Mouse (Mus musculus) regulatory T cell (primary cell): ENCODE results near the gene Hoxd8.

Experiments
- in situ Hi-C: fragments of 300-600 bp; cut with MboI, MseI; formaldehyde crosslinking; loops from one replicate; pipeline ENCODE4 v1.15.1; 2025; ENCODE audit warnings: high pct_unique_total_duplicates

Hoxd8 gene

DNA sequence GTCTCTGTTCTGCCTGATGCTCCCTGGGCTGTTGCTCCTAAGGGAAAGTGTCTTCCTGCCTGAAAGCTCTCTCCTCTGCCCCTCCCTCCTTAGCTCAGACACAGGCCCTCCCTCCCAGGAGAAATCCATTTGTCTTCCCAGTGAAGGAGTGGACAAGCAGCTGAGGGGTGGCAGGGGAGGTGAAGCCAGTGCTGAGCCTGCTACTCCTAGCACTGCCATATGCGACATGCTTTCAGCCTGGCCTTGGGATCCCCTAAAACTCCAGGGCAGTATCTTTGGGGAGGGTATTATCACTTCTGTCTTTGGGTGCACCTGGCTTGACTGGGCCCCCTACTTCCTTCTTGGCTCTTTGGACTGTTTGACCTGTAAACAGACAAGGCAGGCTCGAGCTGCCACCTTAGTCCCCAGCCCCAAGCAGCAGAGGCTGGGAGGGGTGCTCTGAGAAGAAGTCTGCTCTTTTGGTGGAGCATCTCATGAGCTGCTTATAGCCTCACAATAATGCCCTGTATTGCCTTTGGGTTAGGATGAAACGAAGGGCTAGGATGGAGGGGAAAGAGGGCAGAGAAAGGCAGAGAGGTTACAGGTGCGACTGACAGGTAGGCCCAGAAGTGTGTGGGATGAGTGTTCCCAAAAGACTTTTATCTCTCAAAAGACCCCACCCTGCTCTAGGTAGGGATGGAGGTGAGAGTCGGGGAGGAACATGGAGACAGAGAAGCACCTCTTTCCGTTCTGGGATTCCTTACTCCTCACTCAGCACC lies 41.3 kb downstream of the Hoxd8 start:
- in situ Hi-C loops = no loop called here

DNA sequence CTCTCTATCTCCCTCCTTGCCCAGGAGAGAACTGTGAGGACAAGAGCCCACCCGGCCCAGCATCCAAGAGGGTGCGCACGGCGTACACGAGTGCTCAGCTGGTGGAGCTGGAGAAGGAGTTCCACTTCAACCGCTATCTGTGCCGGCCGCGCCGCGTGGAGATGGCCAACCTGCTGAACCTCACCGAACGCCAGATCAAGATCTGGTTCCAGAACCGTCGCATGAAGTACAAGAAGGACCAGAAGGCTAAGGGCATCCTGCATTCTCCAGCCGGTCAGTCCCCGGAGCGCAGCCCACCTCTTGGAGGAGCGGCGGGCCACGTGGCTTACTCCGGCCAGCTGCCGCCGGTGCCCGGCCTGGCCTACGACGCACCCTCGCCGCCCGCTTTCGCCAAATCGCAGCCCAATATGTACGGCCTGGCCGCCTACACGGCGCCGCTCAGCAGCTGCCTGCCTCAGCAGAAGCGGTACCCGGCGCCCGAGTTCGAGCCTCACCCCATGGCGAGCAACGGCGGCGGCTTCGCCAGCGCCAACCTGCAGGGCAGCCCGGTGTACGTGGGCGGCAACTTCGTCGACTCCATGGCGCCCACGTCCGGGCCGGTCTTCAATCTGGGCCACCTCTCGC lies 42.0 kb downstream of the Hoxd8 start:
- in situ Hi-C loops = no loop called here

DNA sequence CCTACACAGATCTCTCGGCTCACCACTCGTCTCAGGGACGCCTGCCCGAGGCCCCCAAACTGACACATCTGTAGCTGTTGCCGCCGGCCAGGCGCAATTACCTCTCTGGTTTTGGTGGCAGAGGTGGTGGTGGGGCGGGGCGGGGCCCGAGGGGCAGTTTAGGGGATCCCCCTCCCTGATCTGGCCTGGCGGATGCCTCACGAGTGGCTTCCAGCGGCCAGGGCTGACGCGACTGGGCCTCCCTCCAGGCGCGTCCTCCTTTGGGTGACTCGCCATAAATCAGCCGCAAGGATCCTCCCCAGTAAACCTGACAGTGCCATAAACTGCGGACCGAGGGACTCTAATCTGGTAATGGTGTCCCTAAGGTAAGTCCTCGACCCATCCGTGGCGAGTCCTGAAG lies 42.6 kb downstream of the Hoxd8 start:
- in situ Hi-C loops = no loop called here

DNA sequence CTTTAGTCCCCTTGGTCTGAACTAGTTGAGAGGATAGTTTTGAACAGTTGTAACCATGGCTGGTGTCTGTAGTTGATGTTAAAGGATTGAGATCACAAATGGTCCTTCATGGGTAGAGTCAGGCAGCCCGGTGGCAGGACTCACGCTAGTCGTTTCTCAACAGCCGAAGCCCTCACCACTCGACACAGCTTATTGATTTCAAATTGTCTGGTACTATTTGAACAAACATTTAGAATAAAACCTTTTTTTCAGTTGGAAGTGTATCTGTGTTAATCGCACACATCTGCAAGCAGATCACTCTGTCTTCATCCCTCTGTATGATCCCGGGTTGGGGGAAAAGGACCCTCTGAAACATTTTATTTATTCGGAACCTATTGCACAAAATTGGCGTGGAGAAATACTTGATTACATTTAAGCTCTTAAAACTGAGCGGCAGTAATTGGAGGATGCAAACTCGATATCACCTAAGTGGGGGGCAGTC lies 43.3 kb downstream of the Hoxd8 start:
- in situ Hi-C loops = no loop called here

DNA sequence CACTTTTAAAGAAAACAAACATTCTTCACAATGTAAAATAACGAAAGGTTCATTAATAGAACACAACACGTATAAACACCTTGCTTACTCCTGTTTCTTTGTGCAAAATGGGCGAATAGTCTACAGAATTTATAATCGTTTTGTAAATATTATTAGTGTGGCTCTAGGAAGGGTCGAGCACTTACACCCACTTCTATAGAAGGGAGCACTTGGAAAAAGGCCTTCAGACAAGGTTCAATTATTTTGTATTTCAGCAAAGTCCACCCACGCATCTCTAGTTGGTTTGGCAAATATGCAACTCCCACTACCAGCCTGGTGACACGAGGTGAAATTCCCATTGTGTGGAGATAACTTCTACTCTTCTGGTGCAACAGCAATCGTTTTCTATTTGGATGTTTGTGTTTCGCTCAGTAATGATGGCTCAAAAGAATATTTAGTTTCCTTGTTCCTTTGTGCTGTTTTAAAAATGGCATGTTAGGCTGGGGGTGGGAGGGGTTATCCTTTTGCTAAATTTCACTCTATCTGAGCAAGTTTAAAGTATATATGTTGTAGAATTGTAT lies 44.1 kb downstream of the Hoxd8 start:
- in situ Hi-C loops = no loop called here

DNA sequence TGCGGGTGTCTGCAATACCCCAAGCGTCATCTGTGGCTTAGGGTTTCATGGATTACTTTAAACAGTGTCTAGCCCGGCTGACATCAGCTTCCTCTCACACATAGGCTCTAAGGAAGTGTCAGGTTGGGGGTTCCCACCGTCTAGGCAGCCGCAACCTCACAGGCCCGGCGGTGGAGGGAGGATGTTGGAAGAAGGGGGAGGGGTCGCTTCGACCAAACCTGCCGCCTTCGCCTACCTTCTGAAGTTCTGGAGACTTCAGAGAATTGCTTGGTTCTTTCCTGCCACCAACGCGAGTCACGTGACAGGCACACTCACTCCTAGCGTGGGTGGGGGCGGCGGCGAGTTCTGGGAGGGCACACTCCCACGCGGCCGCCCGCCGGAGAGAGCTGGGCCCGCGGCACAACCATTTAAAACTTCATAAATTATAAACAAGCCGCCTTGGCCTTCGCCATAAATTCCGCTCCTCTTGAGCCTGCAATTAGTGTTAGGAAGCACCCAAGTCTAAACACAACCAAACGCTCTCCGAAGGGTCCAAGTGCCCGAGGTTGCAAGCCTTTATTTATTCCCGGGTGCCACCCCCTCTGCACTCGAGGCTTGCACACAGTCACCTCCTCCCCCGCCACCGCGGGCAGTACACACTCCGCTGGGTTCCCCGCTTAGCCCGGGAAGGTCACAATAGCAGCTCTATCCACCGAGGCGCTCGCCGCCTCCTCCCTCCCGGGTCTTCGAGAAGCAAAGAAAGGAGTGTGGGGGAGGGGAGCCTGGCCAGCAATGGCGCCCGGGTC lies 45.1 kb downstream of the Hoxd8 start:
- in situ Hi-C loops = no loop called here

DNA sequence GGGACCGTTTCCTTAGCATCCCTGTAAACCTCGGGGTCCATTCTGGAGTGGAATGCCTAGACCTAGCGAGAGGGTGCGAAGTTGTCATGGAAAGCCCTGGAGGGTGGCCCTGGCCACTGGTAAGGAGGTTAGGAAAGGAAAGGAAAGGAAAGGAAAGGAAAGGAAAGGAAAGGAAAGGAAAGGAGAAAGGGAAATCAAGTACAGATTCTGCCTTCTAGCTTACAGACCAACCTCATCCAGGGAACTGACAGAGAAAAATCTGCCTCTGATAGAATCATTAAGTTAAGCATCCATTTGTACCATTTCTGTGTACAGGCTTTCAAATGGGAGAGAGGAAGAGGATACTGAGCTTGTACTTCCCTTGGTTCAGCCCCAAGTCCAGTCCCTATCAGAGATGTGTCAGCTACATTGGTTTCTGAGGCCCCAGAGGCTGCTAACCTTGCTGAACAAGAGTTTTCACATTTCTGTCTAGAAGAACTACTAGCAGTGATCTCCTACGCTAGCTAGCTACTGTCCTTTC lies 46.4 kb downstream of the Hoxd8 start:
- in situ Hi-C loops = no loop called here

DNA sequence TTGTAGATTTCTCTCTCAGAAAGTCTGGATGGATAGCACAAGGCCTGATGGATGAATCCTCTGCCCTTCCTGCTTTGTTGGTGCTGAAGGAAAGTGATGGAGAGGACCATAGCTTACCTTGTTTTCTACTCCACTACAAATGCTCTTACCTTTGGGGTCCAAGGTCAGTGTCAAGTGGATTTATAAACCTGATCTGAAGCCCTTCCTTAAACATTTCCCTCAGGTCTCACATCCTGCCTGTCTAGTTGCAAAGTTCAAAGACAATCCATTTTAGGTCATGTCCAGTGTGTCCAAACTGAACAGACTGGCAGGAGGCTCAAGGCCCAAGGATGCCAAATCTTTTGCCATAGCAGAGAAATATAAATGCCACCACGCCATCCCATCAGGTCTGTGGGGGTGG lies 47.4 kb downstream of the Hoxd8 start:
- in situ Hi-C loops = no loop called here

DNA sequence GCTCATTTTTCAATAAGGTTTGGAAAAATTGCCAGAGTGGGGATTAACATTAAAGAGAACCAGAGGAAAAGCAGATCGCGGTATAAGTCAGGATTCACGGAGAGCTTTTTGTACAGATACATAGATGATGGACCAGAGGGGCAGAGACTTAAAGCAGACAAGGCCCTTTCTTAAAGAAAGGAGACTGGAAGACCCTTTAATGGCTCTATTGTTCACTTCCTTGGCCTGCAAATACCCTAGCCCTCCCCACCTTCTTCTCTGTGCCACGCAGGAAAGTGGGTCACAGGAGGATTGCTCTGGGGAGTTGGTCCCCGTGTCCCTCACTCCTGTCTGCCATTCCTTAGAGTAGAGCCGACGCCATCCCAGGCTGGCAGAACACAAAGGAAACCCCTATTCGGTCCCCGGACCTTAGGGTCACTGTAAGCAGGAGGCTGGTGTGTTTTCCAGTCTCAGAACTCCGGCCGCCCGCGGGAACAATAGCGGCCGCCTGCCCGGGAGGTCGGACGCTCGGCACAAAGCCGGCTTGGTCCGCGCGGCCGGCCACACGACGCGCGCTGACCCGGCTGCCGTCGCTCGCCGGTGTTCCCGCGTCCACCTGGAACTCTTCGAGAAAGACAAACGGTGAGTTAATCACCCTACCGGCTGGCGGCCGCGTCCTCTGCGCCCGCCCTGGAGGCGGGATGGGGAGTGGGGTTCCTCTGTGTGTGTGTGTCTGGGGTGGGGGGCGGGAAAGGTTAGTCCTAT lies 48.2 kb downstream of the Hoxd8 start:
- in situ Hi-C loops = no loop called here

DNA sequence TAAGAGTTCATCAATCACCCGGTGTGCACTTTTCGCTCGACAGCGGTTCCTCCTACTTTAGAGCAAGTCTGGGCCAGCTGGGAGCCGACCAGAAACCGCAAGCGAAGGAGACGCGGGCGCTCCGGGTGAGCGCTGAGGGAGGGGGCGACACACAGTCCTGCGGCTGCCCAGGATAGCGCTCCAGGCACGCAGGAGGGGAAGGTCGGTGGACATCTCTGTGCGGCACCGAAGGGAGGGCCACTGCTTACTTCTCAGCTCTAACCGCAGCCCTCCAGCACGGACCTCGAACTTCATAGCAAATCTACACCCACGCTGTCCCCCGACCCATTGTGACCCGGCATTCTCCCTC lies 48.7 kb downstream of the Hoxd8 start:
- in situ Hi-C loops = no loop called here

DNA sequence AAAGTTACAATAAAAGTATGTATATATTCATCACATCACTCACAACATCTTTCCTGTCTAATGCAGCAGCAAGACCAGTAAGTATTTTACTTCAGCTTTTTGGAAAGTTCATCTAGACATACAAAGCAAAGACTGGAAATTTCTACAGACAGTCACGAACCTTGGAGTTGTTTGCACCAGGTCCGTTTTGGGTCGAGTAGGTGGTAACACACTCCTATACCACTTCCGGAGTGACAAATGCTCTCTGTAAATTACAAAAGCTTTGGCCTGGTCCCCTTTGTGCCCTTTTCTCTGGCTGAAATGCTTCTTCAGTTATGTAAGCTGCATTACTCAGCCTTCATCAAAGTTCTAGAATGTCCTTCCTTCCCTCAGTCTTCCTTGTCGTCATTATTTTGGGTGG lies 49.3 kb downstream of the Hoxd8 start:
- in situ Hi-C loops = no loop called here
